Comparison of ENCODE assay signal across 32 mouse cellular contexts in genomic region chr19:11235820-11236219, GRCm38 (mm10). TPM values are rescaled to one million over a fixed set of nuclear protein-coding genes. Genes with fewer than 3 reads are reported as not detected.
"Had no signal": no experiment of that assay in that cellular context is flagged by ENCODE, and none has a peak within 500 bp of the region (broad histone marks: within the 10 kb centered on the region; RNA-seq: fewer than 3 reads in every experiment).

No protein-coding gene starts in this region.

- H3K27me3 ChIP-seq: hindbrain, embryonic 15.5 days; lung, embryonic 15.5 days; megakaryocyte, embryonic 14.5 days; midbrain, embryonic 13.5 days; neural tube, embryonic 13.5 days had no signal

- H3K9ac ChIP-seq: hindbrain, embryonic 15.5 days; liver, embryonic 14.5 days; lung, embryonic 15.5 days; midbrain, embryonic 13.5 days; neural tube, embryonic 13.5 days had no signal

- H3K4me2 ChIP-seq: hindbrain, embryonic 15.5 days; lung, embryonic 15.5 days; midbrain, embryonic 13.5 days; neural tube, embryonic 13.5 days had no signal

- H3K4me1 ChIP-seq: hindbrain, embryonic 15.5 days; lung, embryonic 15.5 days; megakaryocyte, embryonic 14.5 days; midbrain, embryonic 10.5 days; midbrain, embryonic 13.5 days; neural tube, embryonic 13.5 days had no signal

- ATAC-seq: midbrain, embryonic 13.5 days; midbrain, embryonic 16.5 days had no signal

- H3K27ac ChIP-seq: hindbrain, embryonic 15.5 days; left cerebral cortex, adult 2 months; liver, embryonic 14.5 days; lung, embryonic 15.5 days; midbrain, embryonic 10.5 days; midbrain, embryonic 13.5 days; neural tube, embryonic 13.5 days had no signal

- DNase-seq: kidney, adult 11 months; kidney, adult 8-10 months; kidney, postnatal 14 days; kidney, postnatal 4 days; lung, adult 18-20 months; lung, postnatal 10 days; lung, postnatal 36 days; retina, postnatal 1 day; thymus, postnatal 25 days had no signal

- H3K36me3 ChIP-seq: hindbrain, embryonic 15.5 days; lung, embryonic 15.5 days; midbrain, embryonic 10.5 days; midbrain, embryonic 13.5 days; neural tube, embryonic 13.5 days had no signal

- H3K4me3 ChIP-seq: hindbrain, embryonic 15.5 days; left cerebral cortex, adult 2 months; lung, embryonic 15.5 days; megakaryocyte, embryonic 14.5 days; midbrain, embryonic 10.5 days; midbrain, embryonic 13.5 days; myocyte; neural tube, embryonic 13.5 days had no signal

- H3K9me3 ChIP-seq: hindbrain, embryonic 15.5 days; lung, embryonic 15.5 days; megakaryocyte, embryonic 14.5 days; midbrain, embryonic 10.5 days; midbrain, embryonic 13.5 days; neural tube, embryonic 13.5 days had no signal

RNA-seq across cellular contexts. Expression of gene Ms4a12, which starts 3.6 kb away (rescaled TPM):
- total RNA-seq: layer of hippocampus, adult 8-10 months; layer of hippocampus, postnatal 10 days; left cerebral cortex, adult 2 months; left cerebral cortex, postnatal 10 days; left cerebral cortex, postnatal 36 days; liver, adult 2 months; monocyte, adult 5-6 weeks; neutrophil, adult 5-6 weeks had no signal
- polyA plus RNA-seq: hindbrain, embryonic 15.5 days; kidney, embryonic 16.5 days; limb, embryonic 11.5 days; limb, embryonic 14.5 days; liver, adult 2 months; liver, embryonic 14.5 days; lung, embryonic 15.5 days; midbrain, embryonic 10.5 days; midbrain, embryonic 13.5 days; midbrain, embryonic 16.5 days; myocyte; neural tube, embryonic 13.5 days; stomach, embryonic 14.5 days; thymus, postnatal 0 days; urinary bladder, adult 2 months had no signal

RNA-seq across cellular contexts. Expression of gene Ms4a1, which starts 30.2 kb away (rescaled TPM):
- total RNA-seq: left cerebral cortex, adult 2 months; left cerebral cortex, postnatal 36 days had no signal
- polyA plus RNA-seq: hindbrain, embryonic 15.5 days; kidney, embryonic 16.5 days; limb, embryonic 14.5 days; liver, embryonic 14.5 days; lung, embryonic 15.5 days; midbrain, embryonic 10.5 days; midbrain, embryonic 13.5 days; midbrain, embryonic 16.5 days; myocyte; neural tube, embryonic 13.5 days had no signal

RNA-seq across cellular contexts. Expression of gene Ms4a13, which starts 39.3 kb away (rescaled TPM):
- total RNA-seq: layer of hippocampus, adult 8-10 months; layer of hippocampus, postnatal 10 days; left cerebral cortex, adult 2 months; left cerebral cortex, postnatal 10 days; left cerebral cortex, postnatal 36 days; liver, adult 2 months; monocyte, adult 5-6 weeks; neutrophil, adult 5-6 weeks had no signal
- polyA plus RNA-seq: hindbrain, embryonic 15.5 days; kidney, embryonic 16.5 days; limb, embryonic 11.5 days; limb, embryonic 14.5 days; liver, adult 2 months; liver, embryonic 14.5 days; lung, embryonic 15.5 days; midbrain, embryonic 10.5 days; midbrain, embryonic 13.5 days; midbrain, embryonic 16.5 days; myocyte; neural tube, embryonic 13.5 days; stomach, embryonic 14.5 days; thymus, postnatal 0 days; urinary bladder, adult 2 months had no signal

RNA-seq across cellular contexts. Expression of gene Ms4a5, which starts 47.9 kb away (rescaled TPM):
- total RNA-seq: layer of hippocampus, adult 8-10 months; layer of hippocampus, postnatal 10 days; left cerebral cortex, adult 2 months; left cerebral cortex, postnatal 10 days; left cerebral cortex, postnatal 36 days; liver, adult 2 months; monocyte, adult 5-6 weeks; neutrophil, adult 5-6 weeks had no signal
- polyA plus RNA-seq: hindbrain, embryonic 15.5 days; kidney, embryonic 16.5 days; limb, embryonic 11.5 days; limb, embryonic 14.5 days; liver, adult 2 months; liver, embryonic 14.5 days; lung, embryonic 15.5 days; midbrain, embryonic 10.5 days; midbrain, embryonic 13.5 days; midbrain, embryonic 16.5 days; myocyte; neural tube, embryonic 13.5 days; stomach, embryonic 14.5 days; thymus, postnatal 0 days; urinary bladder, adult 2 months had no signal
